Mouse (Mus musculus) splenic B cell, adult 2 months (primary cell): ENCODE measurements around the gene Sirpb1c.
"Not testable (repeated sequence)": the region's sequence is repeated elsewhere in the genome, so short reads cannot be mapped to it uniquely, and the experiment has no call there.

Experiments used
- DNase-seq: peaks from one replicate; pipeline ENCODE4 v3.0.0-alpha.2; 2011; ENCODE audit warnings: low read depth, low spot score
- H3K27me3 ChIP-seq: 2 replicates; pipeline ENCODE4 v1.6.1; 2012; ENCODE audit warnings: mild to moderate bottlenecking, low read length, moderate library complexity, mixed read lengths; ENCODE audit not compliant: control insufficient read depth, poor library complexity, insufficient read depth, severe bottlenecking
- H3K36me3 ChIP-seq: 2 replicates; pipeline ENCODE4 v1.6.1; 2012; ENCODE audit warnings: mild to moderate bottlenecking, low read length, moderate library complexity, mixed read lengths; ENCODE audit not compliant: control insufficient read depth, poor library complexity, insufficient read depth, severe bottlenecking

Gene Sirpb1c

DNA sequence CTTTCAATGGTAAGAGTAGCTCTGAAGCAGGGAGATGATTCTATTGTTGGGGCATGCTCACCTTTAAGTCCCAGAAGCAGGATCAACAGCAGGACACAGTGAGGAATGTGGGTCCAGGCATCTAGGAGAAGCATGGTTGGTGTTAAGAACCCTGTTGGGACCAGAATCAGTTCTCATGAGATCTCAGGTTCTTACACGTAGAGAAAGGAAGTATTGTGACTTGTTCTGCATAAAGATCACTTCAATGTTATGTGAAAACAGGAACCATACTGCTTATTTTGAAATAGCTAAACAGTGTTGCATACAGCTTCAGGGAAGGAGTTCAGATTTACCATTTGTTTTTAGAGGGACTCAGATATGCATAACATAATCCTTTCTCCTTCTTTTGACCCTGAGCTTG lies at the start of gene Sirpb1c:
TSS of gene Sirpb1c (minus strand) at position 249 of the 400 bp plus-strand sequence.
- not testable (repeated sequence) for H3K27me3 ChIP-seq, DNase-seq, H3K36me3 ChIP-seq

- DNase-seq = no peak
- no peaks in the 10 kb centered on the region for H3K36me3 ChIP-seq
These were observed 38.1 kb upstream of the Sirpb1c start for GRCm38 (mm10) chr3:15886380-15886779.

GRCm38 (mm10) chr3:15855773-15856172 lies 7.4 kb upstream of the Sirpb1c start:
- H3K27me3 ChIP-seq, DNase-seq: not testable (repeated sequence)

More at GRCm38 (mm10) chr3:15886380-15886779, 38.1 kb upstream of the Sirpb1c start:
- no peaks in the 10 kb centered on the region for H3K27me3 ChIP-seq

GRCm38 (mm10) chr3:15849922-15850321 lies 1.6 kb upstream of the Sirpb1c start:
- no peak for DNase-seq
- H3K36me3 ChIP-seq = no peaks in the 10 kb centered on the region
- no peaks in the 10 kb centered on the region for H3K27me3 ChIP-seq

More at GRCm38 (mm10) chr3:15855773-15856172, 7.4 kb upstream of the Sirpb1c start:
- not testable (repeated sequence) for H3K36me3 ChIP-seq

GRCm38 (mm10) chr3:15847332-15848047 lies 838 bp downstream of the Sirpb1c start:
- DNase-seq = no peak
- Histone ChIP-seq H3K27me3 (no peaks in the 10 kb centered on the region), H3K36me3 (no peaks in the 10 kb centered on the region)

DNA sequence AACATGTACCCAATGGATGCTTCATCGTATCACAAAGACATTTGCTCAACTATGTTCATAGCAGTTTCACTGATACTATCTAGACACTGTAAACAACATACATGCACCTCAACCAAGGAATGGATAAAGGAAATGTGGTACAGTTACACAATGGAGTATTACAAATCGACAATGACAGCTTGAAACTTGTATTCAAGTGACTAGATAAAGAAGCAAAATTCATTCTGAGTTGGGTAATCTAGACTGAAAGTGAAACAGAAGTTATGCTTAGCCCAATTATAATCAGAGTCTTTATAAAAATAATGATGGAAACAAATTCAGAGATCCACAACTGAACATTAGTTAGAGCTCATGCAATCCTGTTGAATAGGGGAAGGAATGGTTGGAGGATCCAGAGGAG lies 74.7 kb downstream of the Sirpb1c start:
- DNase-seq, H3K36me3 ChIP-seq, H3K27me3 ChIP-seq: not testable (repeated sequence)
